Mouse (Mus musculus) spleen, adult 2 months (tissue): ENCODE results near the gene Kcng4. TPM values are rescaled to one million over a fixed set of nuclear protein-coding genes. Genes with fewer than 3 reads are reported as not detected.

Source experiments
- DNase-seq, 2 experiments: peaks; one replicate each; pipeline versions ENCODE4 v3.0.0 to v3.0.0-alpha.2; 2012 to 2021; ENCODE audit warnings: low spot score in 2 of 2, low read depth in 1 of 2
- H3K27ac ChIP-seq: fragments of 200-500 bp; 2 replicates; pipeline ENCODE4 v1.5.1; 2012; ENCODE audit warnings: low read length, inconsistent platforms; ENCODE audit not compliant: insufficient read depth
- H3K27me3 ChIP-seq: fragments of 200-500 bp; 2 replicates; pipeline ENCODE4 v1.6.1; 2012; ENCODE audit warnings: mild to moderate bottlenecking, moderate library complexity, low read length, inconsistent platforms; ENCODE audit not compliant: control insufficient read depth, insufficient read depth
- H3K36me3 ChIP-seq: fragments of 200-500 bp; 2 replicates; pipeline ENCODE4 v1.6.1; 2012; ENCODE audit warnings: mild to moderate bottlenecking, low read length, inconsistent platforms; ENCODE audit not compliant: control insufficient read depth, insufficient read depth
- H3K4me1 ChIP-seq: fragments of 200-500 bp; 2 replicates; pipeline ENCODE4 v1.6.1; 2011; ENCODE audit warnings: inconsistent platforms; ENCODE audit not compliant: control insufficient read depth, insufficient read depth, insufficient read length
- H3K4me3 ChIP-seq: fragments of 200-500 bp; 2 replicates; pipeline ENCODE4 v1.5.1; 2011; ENCODE audit warnings: mild to moderate bottlenecking, inconsistent platforms; ENCODE audit not compliant: insufficient read depth, insufficient read length; ENCODE audit errors: extremely low read depth
- CTCF ChIP-seq: fragments of 200-500 bp; IDR thresholded peaks from 2 replicates; pipeline ENCODE4 v1.5.1; 2011; ENCODE audit warnings: mild to moderate bottlenecking, inconsistent platforms; ENCODE audit not compliant: insufficient read depth, insufficient read length, insufficient replicate concordance; ENCODE audit errors: extremely low read depth
- POLR2A ChIP-seq: fragments of 200-500 bp; IDR thresholded peaks from 2 replicates; pipeline ENCODE4 v1.6.1; 2011; ENCODE audit warnings: low read depth, low read length, inconsistent platforms
- WGBS: fragments of 180-500 bp; shearing (Covaris S2); methylation state at CpG from one replicate; pipeline ENCODE4 v1.1.7; 2018; 5-methylcytosine and 5-hydroxymethylcytosine counted together
- polyA plus RNA-seq: library from polyadenylated mRNA; depleted of rRNA; stranded (reverse); fragments of >200 nt; gene quantifications from 2 replicates; pipeline ENCODE4 v1.2.3, GENCODE M21; 2012; rRNA removed

The Kcng4 gene
- polyA plus RNA-seq, 1 experiment, result 0.16 TPM

- DNase-seq, result peak in 1 of 2 experiments; percentile 57
- Histone ChIP-seq H3K27me3 (no peaks in the 10 kb centered on the region), H3K4me3 (peak overlapping the region; percentile 57; the same call in 1 of the 2 replicates), H3K4me1 (peaks cover 3% of the 10 kb centered on the region; the same call in 1 of the 2 replicates), H3K27ac (peak overlapping the region; percentile 99), H3K36me3 (no peaks in the 10 kb centered on the region)
- TF ChIP-seq POLR2A (peak; percentile 13; the same call in 1 of the 2 replicates), CTCF (no peak)
- WGBS, result under 1% methylated on average over 24 of the region's 24 CpGs
These were observed 49.6 kb downstream of the Kcng4 start for GRCm38 (mm10) chr8:119585901-119586300.

- Histone ChIP-seq H3K4me1 (no peaks in the 10 kb centered on the region; the same call in 1 of the 2 replicates), H3K36me3 (no peaks in the 10 kb centered on the region), H3K27ac (no peak overlapping the region), H3K4me3 (no peak overlapping the region), H3K27me3 (no peaks in the 10 kb centered on the region)
- no peak for DNase-seq
- WGBS, result 90% methylated on average over 5 of the region's 5 CpGs
- TF ChIP-seq POLR2A (no peak), CTCF (no peak)
These were observed 54.9 kb downstream of the Kcng4 start for GRCm38 (mm10) chr8:119580441-119581161.

DNA sequence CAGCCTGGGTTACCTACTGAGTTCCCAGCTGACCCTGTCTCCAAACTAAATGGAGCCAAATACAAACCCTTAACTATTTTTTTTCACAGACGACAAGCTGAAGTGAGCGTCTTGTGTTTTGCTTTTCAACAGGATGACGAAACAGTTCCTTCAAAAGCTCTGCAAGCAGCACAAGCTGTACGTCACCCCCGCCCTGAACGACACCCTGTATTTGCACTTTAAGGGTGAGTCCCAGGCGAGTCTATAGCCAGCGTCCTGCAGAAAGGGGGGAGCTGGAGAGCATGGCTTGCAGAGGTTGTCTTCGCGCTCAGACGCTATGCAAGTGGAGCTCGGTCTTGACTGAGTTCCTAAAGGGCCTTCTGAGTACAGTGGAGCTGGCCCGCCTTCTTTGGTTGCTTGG lies 56.4 kb downstream of the Kcng4 start:
- peaks cover 1% of the 10 kb centered on the region; the same call in 1 of the 2 replicates for H3K4me1 ChIP-seq
- 75% methylated on average over 13 of the region's 13 CpGs for WGBS
- no peak for TF ChIP-seq CTCF
- no peak for TF ChIP-seq POLR2A
- H3K36me3 ChIP-seq, result no peaks in the 10 kb centered on the region
- H3K27me3 ChIP-seq, result no peaks in the 10 kb centered on the region
- no peak for DNase-seq
- H3K27ac ChIP-seq, result no peak overlapping the region
- H3K4me3 ChIP-seq, result no peak overlapping the region

DNA sequence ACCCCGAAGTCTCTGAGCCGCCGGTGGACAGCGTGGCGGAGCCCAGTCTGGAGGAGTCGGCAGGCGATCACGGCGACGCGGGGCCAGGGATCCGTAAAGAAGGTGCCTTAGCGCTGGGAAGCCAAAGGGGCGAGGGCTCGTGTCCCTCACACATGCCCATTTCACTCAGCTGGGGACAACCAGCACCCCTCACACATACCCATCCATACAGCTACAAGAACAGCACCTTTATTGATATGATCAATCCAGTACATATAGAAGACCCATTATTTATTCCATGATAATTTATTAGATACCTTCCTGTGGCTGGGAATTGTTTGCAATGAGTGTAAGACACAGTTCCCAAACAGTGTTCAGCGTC lies 60.1 kb downstream of the Kcng4 start:
- Histone ChIP-seq H3K36me3 (no peaks in the 10 kb centered on the region), H3K4me3 (peak overlapping the region; percentile 68; the same call in 1 of the 2 replicates), H3K4me1 (peaks cover 7% of the 10 kb centered on the region; the same call in 1 of the 2 replicates), H3K27ac (no peak overlapping the region), H3K27me3 (no peaks in the 10 kb centered on the region)
- no peak for DNase-seq
- WGBS, result 3% methylated on average over 16 of the region's 16 CpGs
- TF ChIP-seq CTCF, result no peak
- TF ChIP-seq POLR2A, result no peak

- Histone ChIP-seq H3K27ac (peak within 1 kb of the TSS; percentile 60), H3K36me3 (no peaks in the 10 kb centered on the region), H3K27me3 (no peaks in the 10 kb centered on the region), H3K4me3 (peak within 1 kb of the TSS; percentile 68), H3K4me1 (peaks cover 9% of the 10 kb centered on the region; the same call in 1 of the 2 replicates)
- DNase-seq, result peak; percentile 77 to 97
- TF ChIP-seq POLR2A, result peak; percentile 29
- TF ChIP-seq CTCF, result 0 out of 2 replicates have a peak, but pooled peaks have one; percentile 2
- under 1% methylated on average over 72 of the region's 97 CpGs for WGBS
These were observed 60.8 kb downstream of the Kcng4 start, which contains the start of the genes Hsdl1 and Dnaaf1 for GRCm38 (mm10) chr8:119574437-119575365. Hsdl1 (minus strand) TSS chr8:119575183. Dnaaf1 (plus strand) TSS chr8:119575235.

Other genes starting within 250 kb of the Kcng4 start
- gene Mlycd, start 240.8 kb downstream of the Kcng4 start, polyA plus RNA-seq, result 17.8 and 23.6 TPM in 2 replicates
- 15.6 and 20.7 TPM in 2 replicates for gene Osgin1, start 201.6 kb downstream of the Kcng4 start, polyA plus RNA-seq
- 0.23 and 0.27 TPM in 2 replicates for gene Necab2, start 189.0 kb downstream of the Kcng4 start, polyA plus RNA-seq
- 0.13 and 0.29 TPM in 2 replicates for gene Slc38a8, start 134.0 kb downstream of the Kcng4 start, polyA plus RNA-seq
- gene Mbtps1, start 76.9 kb downstream of the Kcng4 start, polyA plus RNA-seq, result 40.5 and 48.5 TPM in 2 replicates
- gene Hsdl1, start 60.5 kb downstream of the Kcng4 start, polyA plus RNA-seq, result 29.9 and 39.7 TPM in 2 replicates
- gene Dnaaf1, start 60.4 kb downstream of the Kcng4 start, polyA plus RNA-seq, result not detected in 2 replicates
- 28.7 and 37.1 TPM in 2 replicates for gene Taf1c, start 30.5 kb downstream of the Kcng4 start, polyA plus RNA-seq
- gene Adad2, start 22.9 kb downstream of the Kcng4 start, polyA plus RNA-seq, result not detected in 2 replicates
- gene Wfdc1, start 30.7 kb upstream of the Kcng4 start, polyA plus RNA-seq, result 5.8 and 11.8 TPM in 2 replicates
- 0.28 and 0.36 TPM in 2 replicates for gene Atp2c2, start 64.3 kb upstream of the Kcng4 start, polyA plus RNA-seq
- 4.8 and 6.2 TPM in 2 replicates for gene Tldc1, start 142.7 kb upstream of the Kcng4 start, polyA plus RNA-seq
- 606 and 770 TPM in 2 replicates for gene Cotl1, start 204.9 kb upstream of the Kcng4 start, polyA plus RNA-seq
- 27.2 and 54.6 TPM in 2 replicates for gene Klhl36, start 226.6 kb upstream of the Kcng4 start, polyA plus RNA-seq